Mouse (Mus musculus) fibroblast of lung, adult 2 months (primary cell): ENCODE measurements around the gene Slc38a11.

Experiments used
- DNase-seq: peaks from one replicate; pipeline ENCODE4 v3.0.0-alpha.2; 2011; ENCODE audit warnings: low read depth

The Slc38a11 gene

GRCm38 (mm10) chr2:65321998-65322754 lies 41.7 kb downstream of the Slc38a11 start:
- no peak for DNase-seq

GRCm38 (mm10) chr2:65320975-65321374 lies 42.9 kb downstream of the Slc38a11 start:
- DNase-seq, result no peak

- no peak for DNase-seq
These were observed 47.1 kb downstream of the Slc38a11 start for GRCm38 (mm10) chr2:65316721-65317120.

GRCm38 (mm10) chr2:65311250-65311649 lies 52.6 kb downstream of the Slc38a11 start:
- no peak for DNase-seq

GRCm38 (mm10) chr2:65296541-65296940 lies 67.3 kb downstream of the Slc38a11 start:
- no peak for DNase-seq

- DNase-seq, result no peak
These were observed 69.7 kb downstream of the Slc38a11 start for GRCm38 (mm10) chr2:65294092-65294491.

GRCm38 (mm10) chr2:65293411-65293810 lies 70.4 kb downstream of the Slc38a11 start:
- DNase-seq, result no peak

GRCm38 (mm10) chr2:65289721-65290120 lies 74.1 kb downstream of the Slc38a11 start:
- DNase-seq, result no peak

- DNase-seq, result no peak
These were observed 75.1 kb downstream of the Slc38a11 start for GRCm38 (mm10) chr2:65288696-65289095.

- peak; percentile 97 for DNase-seq
These were observed 78.5 kb downstream of the Slc38a11 start for GRCm38 (mm10) chr2:65285380-65285779.

- no peak for DNase-seq
These were observed 80.9 kb downstream of the Slc38a11 start for GRCm38 (mm10) chr2:65282979-65283378.

- DNase-seq, result no peak
These were observed 84.7 kb downstream of the Slc38a11 start for GRCm38 (mm10) chr2:65279029-65279690.

- no peak for DNase-seq
These were observed 88.3 kb downstream of the Slc38a11 start for GRCm38 (mm10) chr2:65275443-65276061.

GRCm38 (mm10) chr2:65273910-65274309 lies 89.9 kb downstream of the Slc38a11 start:
- DNase-seq, result no peak

- DNase-seq, result no peak
These were observed 95.1 kb downstream of the Slc38a11 start for GRCm38 (mm10) chr2:65268731-65269130.

GRCm38 (mm10) chr2:65267834-65268233 lies 96.0 kb downstream of the Slc38a11 start:
- no peak for DNase-seq

GRCm38 (mm10) chr2:65266576-65267299 lies 97.1 kb downstream of the Slc38a11 start:
- DNase-seq, result no peak
